Mouse (Mus musculus): Measurements from ENCODE around the gene Unc50. TPM values are rescaled to one million over a fixed set of nuclear protein-coding genes. Genes with fewer than 3 reads are reported as not detected.

The Unc50 gene
- polyA plus RNA-seq, 1 experiment from 2014 or later, result 113 TPM

- ATAC-seq (replicated peaks; ENCODE audit: low FRiP score), result no peak; the same call in 1 of the 2 replicates
- DNase-seq (ENCODE audit: low spot score), result peak; percentile 39
Observed at GRCm38 (mm10) chr1:37401687-37402086, 28.3 kb upstream of the Unc50 start.

GRCm38 (mm10) chr1:37405137-37405536 lies 24.8 kb upstream of the Unc50 start:
- no peaks in the 10 kb centered on the region for H3K9me3 ChIP-seq (ENCODE audit: control insufficient read depth, low read length)
- no peak for ATAC-seq (replicated peaks; ENCODE audit: low FRiP score)
- H3K4me3 ChIP-seq (ENCODE audit: low read depth, low read length), result no peak overlapping the region

More at GRCm38 (mm10) chr1:37401687-37402086, 28.3 kb upstream of the Unc50 start:
- Histone ChIP-seq H3K27ac (ENCODE audit: low read depth, low read length) (no peak overlapping the region), H3K9me3 (ENCODE audit: control insufficient read depth, low read length) (no peaks in the 10 kb centered on the region), H3K9ac (ENCODE audit: low read depth, low read length) (no peak overlapping the region), H3K36me3 (ENCODE audit: control insufficient read depth, insufficient read depth, low read length) (no peaks in the 10 kb centered on the region), H3K4me2 (no peak overlapping the region), H3K27me3 (replicated peaks; ENCODE audit: control insufficient read depth, insufficient read depth, low read length) (no peaks in the 10 kb centered on the region), H3K4me3 (ENCODE audit: low read depth, low read length) (no peak overlapping the region), H3K4me1 (replicated peaks; ENCODE audit: control insufficient read depth, insufficient read depth, low read length) (no peaks in the 10 kb centered on the region; the same call in 1 of the 2 replicates)
- WGBS, result 50% methylated on average over 4 of the region's 4 CpGs

GRCm38 (mm10) chr1:37407228-37407627 lies 22.7 kb upstream of the Unc50 start:
- Histone ChIP-seq H3K9me3 (ENCODE audit: control insufficient read depth, low read length) (no peaks in the 10 kb centered on the region), H3K4me3 (ENCODE audit: low read depth, low read length) (no peak overlapping the region), H3K27ac (ENCODE audit: low read depth, low read length) (no peak overlapping the region), H3K27me3 (replicated peaks; ENCODE audit: control insufficient read depth, insufficient read depth, low read length) (no peaks in the 10 kb centered on the region), H3K9ac (ENCODE audit: low read depth, low read length) (no peak overlapping the region), H3K4me1 (replicated peaks; ENCODE audit: control insufficient read depth, insufficient read depth, low read length) (no peaks in the 10 kb centered on the region), H3K4me2 (no peak overlapping the region), H3K36me3 (ENCODE audit: control insufficient read depth, insufficient read depth, low read length) (no peaks in the 10 kb centered on the region)
- WGBS, result 81% methylated on average over 8 of the region's 8 CpGs
- ATAC-seq (replicated peaks; ENCODE audit: low FRiP score), result no peak
- no peak for DNase-seq (ENCODE audit: low spot score)

More at GRCm38 (mm10) chr1:37405137-37405536, 24.8 kb upstream of the Unc50 start:
- H3K27me3 ChIP-seq (replicated peaks; ENCODE audit: control insufficient read depth, insufficient read depth, low read length), result no peaks in the 10 kb centered on the region
- no peaks in the 10 kb centered on the region for H3K4me1 ChIP-seq (replicated peaks; ENCODE audit: control insufficient read depth, insufficient read depth, low read length)
- no peak overlapping the region for H3K9ac ChIP-seq (ENCODE audit: low read depth, low read length)
- H3K27ac ChIP-seq (ENCODE audit: low read depth, low read length), result no peak overlapping the region
- no peak for DNase-seq (ENCODE audit: low spot score)
- no peak overlapping the region for H3K4me2 ChIP-seq
- no peaks in the 10 kb centered on the region for H3K36me3 ChIP-seq (ENCODE audit: control insufficient read depth, insufficient read depth, low read length)
- WGBS, result 81% methylated on average over 2 of the region's 2 CpGs

- no peak for ATAC-seq (replicated peaks; ENCODE audit: low FRiP score)
- no peak overlapping the region for H3K4me3 ChIP-seq (ENCODE audit: low read depth, low read length)
- no peaks in the 10 kb centered on the region for H3K9me3 ChIP-seq (ENCODE audit: control insufficient read depth, low read length)
- no peaks in the 10 kb centered on the region for H3K36me3 ChIP-seq (ENCODE audit: control insufficient read depth, insufficient read depth, low read length)
- no peaks in the 10 kb centered on the region for H3K4me1 ChIP-seq (replicated peaks; ENCODE audit: control insufficient read depth, insufficient read depth, low read length)
- DNase-seq (ENCODE audit: low spot score), result no peak
- H3K27ac ChIP-seq (ENCODE audit: low read depth, low read length), result no peak overlapping the region
- 82% methylated on average over 8 of the region's 8 CpGs for WGBS
- no peaks in the 10 kb centered on the region for H3K27me3 ChIP-seq (replicated peaks; ENCODE audit: control insufficient read depth, insufficient read depth, low read length)
- H3K9ac ChIP-seq (ENCODE audit: low read depth, low read length), result no peak overlapping the region
- no peak overlapping the region for H3K4me2 ChIP-seq
Observed at GRCm38 (mm10) chr1:37408059-37408458, 21.9 kb upstream of the Unc50 start.

- no peak overlapping the region for H3K4me3 ChIP-seq (ENCODE audit: low read depth, low read length)
- H3K27ac ChIP-seq (ENCODE audit: low read depth, low read length), result no peak overlapping the region
- DNase-seq (ENCODE audit: low spot score), result no peak
- WGBS, result 63% methylated on average over 3 of the region's 3 CpGs
- H3K4me1 ChIP-seq (replicated peaks; ENCODE audit: control insufficient read depth, insufficient read depth, low read length), result no peaks in the 10 kb centered on the region
- H3K9ac ChIP-seq (ENCODE audit: low read depth, low read length), result no peak overlapping the region
- H3K4me2 ChIP-seq, result no peak overlapping the region
- no peaks in the 10 kb centered on the region for H3K27me3 ChIP-seq (replicated peaks; ENCODE audit: control insufficient read depth, insufficient read depth, low read length)
- ATAC-seq (replicated peaks; ENCODE audit: low FRiP score), result no peak
- no peaks in the 10 kb centered on the region for H3K9me3 ChIP-seq (ENCODE audit: control insufficient read depth, low read length)
- no peaks in the 10 kb centered on the region for H3K36me3 ChIP-seq (ENCODE audit: control insufficient read depth, insufficient read depth, low read length)
Observed at GRCm38 (mm10) chr1:37408678-37409077, 21.3 kb upstream of the Unc50 start.

- Histone ChIP-seq H3K27ac (ENCODE audit: low read depth, low read length) (no peak overlapping the region), H3K9me3 (ENCODE audit: control insufficient read depth, low read length) (no peaks in the 10 kb centered on the region), H3K36me3 (ENCODE audit: control insufficient read depth, insufficient read depth, low read length) (no peaks in the 10 kb centered on the region), H3K4me1 (replicated peaks; ENCODE audit: control insufficient read depth, insufficient read depth, low read length) (no peaks in the 10 kb centered on the region), H3K27me3 (replicated peaks; ENCODE audit: control insufficient read depth, insufficient read depth, low read length) (no peaks in the 10 kb centered on the region), H3K4me2 (no peak overlapping the region), H3K9ac (ENCODE audit: low read depth, low read length) (no peak overlapping the region), H3K4me3 (ENCODE audit: low read depth, low read length) (no peak overlapping the region)
- DNase-seq (ENCODE audit: low spot score) (no peak), ATAC-seq (replicated peaks; ENCODE audit: low FRiP score) (no peak)
Observed at GRCm38 (mm10) chr1:37409647-37410046, 20.3 kb upstream of the Unc50 start.

- Histone ChIP-seq H3K9me3 (ENCODE audit: control insufficient read depth, low read length) (no peaks in the 10 kb centered on the region), H3K4me2 (no peak overlapping the region), H3K27me3 (replicated peaks; ENCODE audit: control insufficient read depth, insufficient read depth, low read length) (no peaks in the 10 kb centered on the region), H3K4me1 (replicated peaks; ENCODE audit: control insufficient read depth, insufficient read depth, low read length) (no peaks in the 10 kb centered on the region), H3K9ac (ENCODE audit: low read depth, low read length) (no peak overlapping the region), H3K36me3 (ENCODE audit: control insufficient read depth, insufficient read depth, low read length) (peaks cover 18% of the 10 kb centered on the region), H3K27ac (ENCODE audit: low read depth, low read length) (no peak overlapping the region), H3K4me3 (ENCODE audit: low read depth, low read length) (no peak overlapping the region)
- no peak for ATAC-seq (replicated peaks; ENCODE audit: low FRiP score)
- WGBS, result 82% methylated on average over 1 of the region's 1 CpGs
- no peak for DNase-seq (ENCODE audit: low spot score)
Observed at GRCm38 (mm10) chr1:37415394-37415793, 14.5 kb upstream of the Unc50 start.

- H3K27me3 ChIP-seq (replicated peaks; ENCODE audit: control insufficient read depth, insufficient read depth, low read length), result no peaks in the 10 kb centered on the region
- no peak for DNase-seq (ENCODE audit: low spot score)
- no peak; the same call in 1 of the 2 replicates for ATAC-seq (replicated peaks; ENCODE audit: low FRiP score)
- H3K4me2 ChIP-seq, result no peak overlapping the region
- H3K27ac ChIP-seq (ENCODE audit: low read depth, low read length), result no peak overlapping the region
- no peaks in the 10 kb centered on the region; the same call in 1 of the 2 replicates for H3K4me1 ChIP-seq (replicated peaks; ENCODE audit: control insufficient read depth, insufficient read depth, low read length)
- H3K36me3 ChIP-seq (ENCODE audit: control insufficient read depth, insufficient read depth, low read length), result peaks cover 30% of the 10 kb centered on the region
- peaks cover 4% of the 10 kb centered on the region; the same call in 1 of the 2 replicates for H3K9me3 ChIP-seq (ENCODE audit: control insufficient read depth, low read length)
- no peak overlapping the region for H3K4me3 ChIP-seq (ENCODE audit: low read depth, low read length)
- 93% methylated on average over 1 of the region's 1 CpGs for WGBS
- H3K9ac ChIP-seq (ENCODE audit: low read depth, low read length), result no peak overlapping the region
Observed at GRCm38 (mm10) chr1:37419420-37419819, 10.5 kb upstream of the Unc50 start.

GRCm38 (mm10) chr1:37427144-37427875 lies 2.6 kb upstream of the Unc50 start:
- peaks cover 7% of the 10 kb centered on the region for H3K4me1 ChIP-seq (replicated peaks; ENCODE audit: control insufficient read depth, insufficient read depth, low read length)
- H3K36me3 ChIP-seq (ENCODE audit: control insufficient read depth, insufficient read depth, low read length), result peaks cover 16% of the 10 kb centered on the region
- no peak overlapping the region for H3K4me3 ChIP-seq (ENCODE audit: low read depth, low read length)
- DNase-seq (ENCODE audit: low spot score), result no peak
- H3K27ac ChIP-seq (ENCODE audit: low read depth, low read length), result no peak overlapping the region
- peak overlapping the region; percentile 17 for H3K4me2 ChIP-seq
- no peak for ATAC-seq (replicated peaks; ENCODE audit: low FRiP score)
- H3K9me3 ChIP-seq (ENCODE audit: control insufficient read depth, low read length), result peaks cover 4% of the 10 kb centered on the region; the same call in 1 of the 2 replicates
- no peaks in the 10 kb centered on the region for H3K27me3 ChIP-seq (replicated peaks; ENCODE audit: control insufficient read depth, insufficient read depth, low read length)
- 89% methylated on average over 8 of the region's 8 CpGs for WGBS
- H3K9ac ChIP-seq (ENCODE audit: low read depth, low read length), result no peak overlapping the region
